Mouse (Mus musculus): ENCODE measurements around the gene Zfp280b. TPM values are rescaled to one million over a fixed set of nuclear protein-coding genes. Genes with fewer than 3 reads are reported as not detected.

The Zfp280b gene
- polyA plus RNA-seq, 1 experiment from 2014 or later = 24.9 TPM

GRCm38 (mm10) chr10:76002615-76003014, 29.8 kb upstream of the Zfp280b start:
- 64% methylated on average over 2 of the region's 2 CpGs for WGBS
- Histone ChIP-seq H3K36me3 (ENCODE audit: control insufficient read depth, insufficient read depth, low read length) (no peaks in the 10 kb centered on the region), H3K9ac (ENCODE audit: low read depth, low read length) (no peak overlapping the region), H3K27me3 (ENCODE audit: control insufficient read depth, insufficient read depth, low read length) (no peaks in the 10 kb centered on the region), H3K4me3 (ENCODE audit: low read length) (no peak overlapping the region), H3K9me3 (ENCODE audit: control insufficient read depth, low read length) (no peaks in the 10 kb centered on the region), H3K4me2 (replicated peaks; ENCODE audit: low read depth, low read length) (no peak overlapping the region), H3K27ac (ENCODE audit: low read depth, low read length) (no peak overlapping the region), H3K4me1 (ENCODE audit: control insufficient read depth, insufficient read depth, low read length) (no peaks in the 10 kb centered on the region)
- ATAC-seq (ENCODE audit: low FRiP score, low TSS enrichment) = no peak

- 93% methylated on average over 2 of the region's 2 CpGs for WGBS
- no peaks in the 10 kb centered on the region for H3K36me3 ChIP-seq (ENCODE audit: control insufficient read depth, insufficient read depth, low read length)
- no peaks in the 10 kb centered on the region for H3K27me3 ChIP-seq (ENCODE audit: control insufficient read depth, insufficient read depth, low read length)
- no peak overlapping the region for H3K9ac ChIP-seq (ENCODE audit: low read depth, low read length)
- ATAC-seq (ENCODE audit: low FRiP score, low TSS enrichment) = no peak
- H3K27ac ChIP-seq (ENCODE audit: low read depth, low read length) = no peak overlapping the region
- H3K4me3 ChIP-seq (ENCODE audit: low read length) = no peak overlapping the region
- H3K9me3 ChIP-seq (ENCODE audit: control insufficient read depth, low read length) = no peaks in the 10 kb centered on the region
- H3K4me2 ChIP-seq (replicated peaks; ENCODE audit: low read depth, low read length) = no peak overlapping the region
- H3K4me1 ChIP-seq (ENCODE audit: control insufficient read depth, insufficient read depth, low read length) = no peaks in the 10 kb centered on the region
Measured at GRCm38 (mm10) chr10:76003221-76003620, 29.2 kb upstream of the Zfp280b start.

GRCm38 (mm10) chr10:76006385-76006784, 26.1 kb upstream of the Zfp280b start:
- Histone ChIP-seq H3K4me3 (ENCODE audit: low read length) (no peak overlapping the region), H3K36me3 (ENCODE audit: control insufficient read depth, insufficient read depth, low read length) (no peaks in the 10 kb centered on the region), H3K27ac (ENCODE audit: low read depth, low read length) (no peak overlapping the region), H3K27me3 (ENCODE audit: control insufficient read depth, insufficient read depth, low read length) (no peaks in the 10 kb centered on the region), H3K4me1 (ENCODE audit: control insufficient read depth, insufficient read depth, low read length) (no peaks in the 10 kb centered on the region), H3K9me3 (ENCODE audit: control insufficient read depth, low read length) (no peaks in the 10 kb centered on the region), H3K4me2 (replicated peaks; ENCODE audit: low read depth, low read length) (no peak overlapping the region), H3K9ac (ENCODE audit: low read depth, low read length) (no peak overlapping the region)
- ATAC-seq (ENCODE audit: low FRiP score, low TSS enrichment) = no peak
- WGBS = 90% methylated on average over 6 of the region's 6 CpGs

- Histone ChIP-seq H3K4me1 (ENCODE audit: control insufficient read depth, insufficient read depth, low read length) (no peaks in the 10 kb centered on the region), H3K36me3 (ENCODE audit: control insufficient read depth, insufficient read depth, low read length) (no peaks in the 10 kb centered on the region), H3K4me3 (ENCODE audit: low read length) (no peak overlapping the region), H3K9ac (ENCODE audit: low read depth, low read length) (no peak overlapping the region), H3K27me3 (ENCODE audit: control insufficient read depth, insufficient read depth, low read length) (no peaks in the 10 kb centered on the region), H3K9me3 (ENCODE audit: control insufficient read depth, low read length) (no peaks in the 10 kb centered on the region), H3K4me2 (replicated peaks; ENCODE audit: low read depth, low read length) (no peak overlapping the region), H3K27ac (ENCODE audit: low read depth, low read length) (no peak overlapping the region)
- ATAC-seq (ENCODE audit: low FRiP score, low TSS enrichment) = no peak
- WGBS = 75% methylated on average over 3 of the region's 3 CpGs
Measured at GRCm38 (mm10) chr10:76009812-76010211, 22.6 kb upstream of the Zfp280b start.

GRCm38 (mm10) chr10:76012922-76013321, 19.5 kb upstream of the Zfp280b start:
- 74% methylated on average over 6 of the region's 6 CpGs for WGBS
- H3K9me3 ChIP-seq (ENCODE audit: control insufficient read depth, low read length) = 0 out of 2 replicates have a peak, but pooled peaks cover 5% of the 10 kb centered on the region
- H3K4me1 ChIP-seq (ENCODE audit: control insufficient read depth, insufficient read depth, low read length) = no peaks in the 10 kb centered on the region
- H3K36me3 ChIP-seq (ENCODE audit: control insufficient read depth, insufficient read depth, low read length) = no peaks in the 10 kb centered on the region
- H3K4me2 ChIP-seq (replicated peaks; ENCODE audit: low read depth, low read length) = no peak overlapping the region
- no peak overlapping the region for H3K27ac ChIP-seq (ENCODE audit: low read depth, low read length)
- no peaks in the 10 kb centered on the region for H3K27me3 ChIP-seq (ENCODE audit: control insufficient read depth, insufficient read depth, low read length)
- no peak overlapping the region for H3K9ac ChIP-seq (ENCODE audit: low read depth, low read length)
- H3K4me3 ChIP-seq (ENCODE audit: low read length) = no peak overlapping the region
- ATAC-seq (ENCODE audit: low FRiP score, low TSS enrichment) = no peak

GRCm38 (mm10) chr10:76016886-76017285, 15.6 kb upstream of the Zfp280b start:
- Histone ChIP-seq H3K9me3 (ENCODE audit: control insufficient read depth, low read length) (0 out of 2 replicates have a peak, but pooled peaks cover 5% of the 10 kb centered on the region), H3K27me3 (ENCODE audit: control insufficient read depth, insufficient read depth, low read length) (no peaks in the 10 kb centered on the region), H3K9ac (ENCODE audit: low read depth, low read length) (no peak overlapping the region), H3K27ac (ENCODE audit: low read depth, low read length) (no peak overlapping the region), H3K36me3 (ENCODE audit: control insufficient read depth, insufficient read depth, low read length) (no peaks in the 10 kb centered on the region), H3K4me1 (ENCODE audit: control insufficient read depth, insufficient read depth, low read length) (no peaks in the 10 kb centered on the region), H3K4me2 (replicated peaks; ENCODE audit: low read depth, low read length) (no peak overlapping the region), H3K4me3 (ENCODE audit: low read length) (no peak overlapping the region)
- ATAC-seq (ENCODE audit: low FRiP score, low TSS enrichment) = no peak
- 89% methylated on average over 3 of the region's 3 CpGs for WGBS

GRCm38 (mm10) chr10:76021728-76022127, 10.7 kb upstream of the Zfp280b start:
- Histone ChIP-seq H3K36me3 (ENCODE audit: control insufficient read depth, insufficient read depth, low read length) (no peaks in the 10 kb centered on the region), H3K27me3 (ENCODE audit: control insufficient read depth, insufficient read depth, low read length) (no peaks in the 10 kb centered on the region), H3K4me3 (ENCODE audit: low read length) (no peak overlapping the region), H3K9ac (ENCODE audit: low read depth, low read length) (no peak overlapping the region), H3K4me2 (replicated peaks; ENCODE audit: low read depth, low read length) (no peak overlapping the region), H3K4me1 (ENCODE audit: control insufficient read depth, insufficient read depth, low read length) (no peaks in the 10 kb centered on the region), H3K9me3 (ENCODE audit: control insufficient read depth, low read length) (peaks cover 4% of the 10 kb centered on the region; the same call in 1 of the 2 replicates), H3K27ac (ENCODE audit: low read depth, low read length) (no peak overlapping the region)
- WGBS = 74% methylated on average over 3 of the region's 3 CpGs
- ATAC-seq (ENCODE audit: low FRiP score, low TSS enrichment) = no peak

GRCm38 (mm10) chr10:76023921-76024320, 8.5 kb upstream of the Zfp280b start:
- Histone ChIP-seq H3K36me3 (ENCODE audit: control insufficient read depth, insufficient read depth, low read length) (no peaks in the 10 kb centered on the region), H3K9ac (ENCODE audit: low read depth, low read length) (no peak overlapping the region), H3K4me1 (ENCODE audit: control insufficient read depth, insufficient read depth, low read length) (no peaks in the 10 kb centered on the region), H3K9me3 (ENCODE audit: control insufficient read depth, low read length) (peaks cover 4% of the 10 kb centered on the region; the same call in 1 of the 2 replicates), H3K27me3 (ENCODE audit: control insufficient read depth, insufficient read depth, low read length) (no peaks in the 10 kb centered on the region), H3K4me3 (ENCODE audit: low read length) (no peak overlapping the region), H3K27ac (ENCODE audit: low read depth, low read length) (no peak overlapping the region), H3K4me2 (replicated peaks; ENCODE audit: low read depth, low read length) (no peak overlapping the region)
- 87% methylated on average over 6 of the region's 6 CpGs for WGBS
- ATAC-seq (ENCODE audit: low FRiP score, low TSS enrichment) = no peak

- no peak for ATAC-seq (ENCODE audit: low FRiP score, low TSS enrichment)
- 94% methylated on average over 9 of the region's 10 CpGs for WGBS
- no peak overlapping the region for H3K4me2 ChIP-seq (replicated peaks; ENCODE audit: low read depth, low read length)
Measured at GRCm38 (mm10) chr10:76025470-76026190, 6.8 kb upstream of the Zfp280b start.

More at GRCm38 (mm10) chr10:76025470-76026190, 6.8 kb upstream of the Zfp280b start:
- Histone ChIP-seq H3K9me3 (ENCODE audit: control insufficient read depth, low read length) (peaks cover 4% of the 10 kb centered on the region; the same call in 1 of the 2 replicates), H3K27ac (ENCODE audit: low read depth, low read length) (no peak overlapping the region), H3K4me3 (ENCODE audit: low read length) (no peak overlapping the region), H3K27me3 (ENCODE audit: control insufficient read depth, insufficient read depth, low read length) (no peaks in the 10 kb centered on the region), H3K4me1 (ENCODE audit: control insufficient read depth, insufficient read depth, low read length) (no peaks in the 10 kb centered on the region), H3K36me3 (ENCODE audit: control insufficient read depth, insufficient read depth, low read length) (no peaks in the 10 kb centered on the region), H3K9ac (ENCODE audit: low read depth, low read length) (no peak overlapping the region)
